Mouse (Mus musculus) testis, adult 2 months (tissue): ENCODE results near the gene Susd6.

Experiments
- CTCF ChIP-seq: fragments of 200-500 bp; IDR thresholded peaks from 2 replicates; pipeline ENCODE4 v1.5.1; 2012; ENCODE audit warnings: low read depth, mild to moderate bottlenecking, inconsistent platforms, low read length, moderate library complexity; ENCODE audit not compliant: control insufficient read depth, insufficient read depth, insufficient replicate concordance
- POLR2A ChIP-seq: fragments of 200-500 bp; IDR thresholded peaks from 2 replicates; pipeline ENCODE4 v1.6.1; 2012; ENCODE audit warnings: low read depth, mild to moderate bottlenecking, inconsistent platforms, low read length, moderate library complexity; ENCODE audit not compliant: control insufficient read depth

DNA sequence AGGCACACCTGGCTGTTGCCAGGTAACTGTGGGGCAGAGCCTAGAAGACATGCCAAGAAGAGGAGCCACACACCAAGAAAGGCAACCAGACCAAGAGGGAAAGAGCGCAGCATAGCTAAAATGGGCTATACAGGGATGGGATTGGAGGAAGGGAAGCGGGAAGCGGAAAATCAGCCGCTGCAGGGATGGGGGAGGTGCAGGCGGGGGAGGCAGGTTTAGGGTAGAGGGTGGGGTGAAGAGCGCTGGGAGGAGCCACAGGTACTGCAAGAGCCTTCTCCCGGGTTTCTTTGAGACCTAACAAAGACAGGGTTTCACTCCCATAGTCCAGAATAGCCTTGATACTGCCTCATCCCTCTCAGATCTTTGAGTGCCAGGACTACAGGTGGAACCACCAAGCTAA is 132.6 kb downstream of the Susd6 start:
- no peak for TF ChIP-seq CTCF
- TF ChIP-seq POLR2A = no peak
